Mouse (Mus musculus) granulocyte monocyte progenitor cell, adult 5-6 weeks (primary cell): ENCODE data around the gene Hist1h1c. TPM values are rescaled to one million over a fixed set of nuclear protein-coding genes. Genes with fewer than 3 reads are reported as not detected.
"Not testable (repeated sequence)": the region's sequence is repeated elsewhere in the genome, so short reads cannot be mapped to it uniquely, and the experiment has no call there.

Source experiments
- ATAC-seq: replicated peaks from 2 replicates; pipeline ENCODE4 v1.8.0; 2016; ENCODE audit warnings: mild to moderate bottlenecking, moderate TSS enrichment, inconsistent platforms; ENCODE audit not compliant: poor library complexity, severe bottlenecking
- total RNA-seq, 2 experiments: library from RNA; stranded (forward) in 1 of 2; stranded (reverse) in 1 of 2; fragments of 200-712, 200-1000 nt in 1 of 2; fragments of >200 nt in 1 of 2; fragmentation: Nextera tagmentation in 1 of 2; gene quantifications; 2 replicates each; pipeline ENCODE4 v1.2.3; 2014 to 2017

Hist1h1c gene
- total RNA-seq, 2 experiments from 2014 or later = 61.8 to 737 TPM

- ATAC-seq = no peak
These were observed 20.7 kb downstream of the Hist1h1c start for GRCm38 (mm10) chr13:23759251-23759771.

DNA sequence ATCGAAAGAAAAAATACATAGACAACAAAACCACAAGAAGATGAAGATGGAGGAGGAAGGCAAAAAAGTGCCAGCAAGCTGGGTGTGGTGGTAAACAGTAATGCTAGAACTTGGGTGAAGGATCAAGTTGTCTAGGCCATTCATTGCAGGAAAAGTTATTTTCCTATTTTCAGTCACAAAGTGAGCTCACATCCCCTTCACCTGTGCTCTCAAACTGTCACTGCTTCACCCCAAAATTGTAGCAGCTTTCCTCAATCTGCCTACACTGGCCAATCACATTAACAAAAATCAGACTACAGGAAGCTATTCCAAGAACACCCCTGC, 21.3 kb downstream of the Hist1h1c start:
- ATAC-seq = no peak

- 0 out of 2 replicates have a peak, but pooled peaks have one; percentile 3 for ATAC-seq
These were observed 21.8 kb downstream of the Hist1h1c start for GRCm38 (mm10) chr13:23760240-23760971.

DNA sequence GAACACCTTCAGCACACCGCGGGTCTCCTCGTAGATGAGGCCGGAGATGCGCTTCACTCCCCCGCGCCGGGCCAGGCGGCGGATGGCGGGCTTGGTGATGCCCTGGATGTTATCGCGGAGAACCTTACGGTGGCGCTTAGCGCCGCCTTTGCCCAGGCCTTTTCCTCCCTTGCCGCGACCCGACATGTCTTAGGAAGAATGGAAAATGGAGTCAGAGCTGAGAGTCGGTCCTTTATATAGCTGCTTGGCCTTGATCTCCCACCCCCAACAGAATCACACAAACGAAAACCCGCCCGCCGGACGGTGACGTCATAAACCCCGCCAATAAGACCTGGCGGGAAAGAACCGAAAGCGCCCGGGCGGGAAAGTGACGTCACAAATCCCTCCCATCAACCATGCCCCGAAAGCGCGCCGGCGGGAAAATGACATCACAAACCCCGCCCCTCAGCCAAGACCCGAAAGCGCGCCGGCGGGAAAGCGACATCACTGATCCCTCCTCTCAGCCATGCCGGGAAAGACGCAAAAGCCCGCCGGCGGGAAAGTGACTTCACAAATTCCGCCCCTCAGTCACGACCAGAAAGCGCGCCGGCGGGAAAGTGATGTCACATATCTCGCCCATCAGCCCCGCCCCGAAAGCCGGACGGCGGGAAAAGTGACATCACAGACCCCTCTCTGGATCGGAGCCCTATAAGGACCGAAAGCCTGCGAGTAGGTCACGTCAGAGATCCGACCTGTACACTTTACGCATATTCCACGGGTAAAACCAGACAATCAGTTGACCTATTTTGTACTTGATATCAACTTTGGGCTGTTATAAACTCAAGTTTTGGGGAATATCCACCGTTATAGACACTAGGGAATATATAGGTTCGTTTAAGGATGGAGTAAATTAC, 22.6 kb downstream of the Hist1h1c start, which contains the start of gene Hist1h4a:
Gene Hist1h4a (minus strand): TSS at position 259 of the 893 bp plus-strand sequence.
- ATAC-seq = peak; percentile 51

- ATAC-seq = peak; percentile 33
These were observed 23.5 kb downstream of the Hist1h1c start, which contains the start of gene Hist1h3a for GRCm38 (mm10) chr13:23761871-23762821. TSS of gene Hist1h3a (minus strand) at chr13:23762386.

DNA sequence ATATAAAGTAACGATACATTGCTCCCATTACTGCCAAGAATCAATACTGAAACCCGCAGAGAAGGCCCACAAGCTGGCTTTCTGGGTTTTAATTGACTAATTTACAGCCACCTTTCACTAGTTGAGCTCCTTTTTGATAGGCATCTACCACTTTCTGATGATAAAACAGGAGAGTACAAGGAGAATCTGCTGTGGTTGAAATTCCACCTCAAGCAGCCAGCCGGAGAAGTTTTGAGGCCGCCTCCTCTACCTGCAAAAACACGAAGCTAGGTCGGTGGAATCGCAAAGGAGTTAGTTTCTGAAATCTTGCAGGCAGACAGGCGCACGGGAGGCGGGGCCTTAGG, 24.6 kb downstream of the Hist1h1c start:
- no peak for ATAC-seq

DNA sequence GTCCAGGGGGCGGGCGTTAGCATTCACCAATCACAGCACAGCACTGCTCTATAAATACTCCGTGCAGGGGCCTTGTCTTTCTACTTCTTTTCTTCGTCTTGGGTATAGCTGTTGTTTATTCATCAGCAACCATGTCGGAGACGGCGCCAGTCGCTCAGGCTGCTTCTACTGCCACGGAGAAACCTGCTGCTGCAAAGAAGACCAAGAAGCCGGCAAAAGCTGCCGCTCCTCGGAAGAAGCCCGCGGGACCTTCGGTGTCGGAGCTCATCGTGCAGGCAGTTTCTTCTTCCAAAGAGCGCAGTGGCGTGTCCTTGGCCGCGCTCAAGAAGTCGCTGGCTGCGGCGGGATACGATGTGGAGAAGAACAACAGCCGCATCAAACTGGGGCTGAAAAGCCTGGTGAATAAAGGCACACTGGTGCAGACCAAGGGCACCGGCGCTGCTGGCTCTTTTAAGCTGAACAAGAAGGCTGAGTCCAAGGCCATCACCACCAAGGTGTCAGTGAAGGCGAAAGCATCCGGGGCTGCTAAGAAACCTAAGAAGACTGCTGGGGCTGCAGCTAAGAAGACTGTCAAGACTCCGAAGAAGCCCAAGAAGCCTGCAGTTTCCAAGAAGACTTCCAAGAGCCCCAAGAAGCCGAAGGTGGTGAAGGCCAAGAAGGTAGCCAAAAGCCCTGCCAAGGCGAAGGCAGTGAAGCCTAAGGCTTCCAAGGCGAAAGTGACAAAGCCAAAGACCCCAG, 25.1 kb downstream of the Hist1h1c start, which contains the start of gene Hist1h1a:
Gene Hist1h1a (plus strand): TSS at position 81 of the 738 bp plus-strand sequence.
- peak; percentile 49 for ATAC-seq

- ATAC-seq = no peak
These were observed 25.9 kb downstream of the Hist1h1c start for GRCm38 (mm10) chr13:23764324-23765171.

- ATAC-seq = no peak
These were observed 26.5 kb downstream of the Hist1h1c start for GRCm38 (mm10) chr13:23765172-23765513.

DNA sequence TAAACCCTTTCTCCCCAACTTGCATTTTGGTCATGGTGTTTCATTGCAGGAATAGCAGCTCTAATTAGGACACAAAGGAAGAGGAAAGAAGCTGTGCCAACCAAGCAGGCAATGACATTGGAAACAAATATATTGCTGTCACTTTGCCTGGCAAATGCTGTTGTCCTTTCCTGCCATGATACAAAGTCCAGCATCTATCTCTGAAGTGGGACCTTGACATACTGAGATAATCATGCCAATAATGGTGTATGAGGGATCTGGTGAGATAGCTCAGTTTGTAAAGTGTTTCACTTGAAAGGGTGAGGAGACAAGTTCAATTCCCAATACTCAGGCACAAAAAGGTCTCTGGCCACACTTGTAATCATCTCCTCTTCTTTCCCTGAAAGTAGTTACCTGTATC, 28.2 kb downstream of the Hist1h1c start:
- ATAC-seq = no peak

DNA sequence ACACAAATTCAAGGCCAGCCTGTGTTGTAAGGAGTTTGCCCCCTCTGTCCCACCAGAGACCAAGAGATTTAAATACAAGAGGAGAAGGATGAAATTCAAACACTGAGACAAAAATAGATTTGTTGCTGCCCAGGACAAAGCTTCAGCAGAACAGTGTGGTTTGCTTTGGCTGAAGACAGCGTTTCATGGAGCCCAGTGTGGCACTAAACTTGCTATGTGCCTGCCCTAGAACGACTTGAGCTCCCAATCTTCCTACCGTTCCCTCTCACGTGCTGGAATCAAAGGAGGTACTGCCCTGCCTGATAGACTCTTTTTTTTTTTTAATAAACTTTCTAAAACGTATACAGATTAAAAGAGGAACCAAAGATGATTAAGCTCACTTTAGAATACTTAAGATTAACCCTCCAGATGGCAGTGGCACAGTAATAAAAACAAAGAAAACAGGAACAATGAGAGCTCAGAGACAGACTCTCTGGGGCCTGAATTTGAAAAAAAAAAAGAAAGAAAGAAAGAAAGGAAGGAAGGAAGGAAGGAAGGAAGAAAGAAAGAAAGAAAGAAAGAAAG, 30.3 kb downstream of the Hist1h1c start:
- ATAC-seq = peak; percentile 46

- not testable (repeated sequence) for ATAC-seq
These were observed 31.0 kb downstream of the Hist1h1c start, which contains the start of gene Trim38 for GRCm38 (mm10) chr13:23769613-23770012. TSS of gene Trim38 (plus strand) at chr13:23769913.

DNA sequence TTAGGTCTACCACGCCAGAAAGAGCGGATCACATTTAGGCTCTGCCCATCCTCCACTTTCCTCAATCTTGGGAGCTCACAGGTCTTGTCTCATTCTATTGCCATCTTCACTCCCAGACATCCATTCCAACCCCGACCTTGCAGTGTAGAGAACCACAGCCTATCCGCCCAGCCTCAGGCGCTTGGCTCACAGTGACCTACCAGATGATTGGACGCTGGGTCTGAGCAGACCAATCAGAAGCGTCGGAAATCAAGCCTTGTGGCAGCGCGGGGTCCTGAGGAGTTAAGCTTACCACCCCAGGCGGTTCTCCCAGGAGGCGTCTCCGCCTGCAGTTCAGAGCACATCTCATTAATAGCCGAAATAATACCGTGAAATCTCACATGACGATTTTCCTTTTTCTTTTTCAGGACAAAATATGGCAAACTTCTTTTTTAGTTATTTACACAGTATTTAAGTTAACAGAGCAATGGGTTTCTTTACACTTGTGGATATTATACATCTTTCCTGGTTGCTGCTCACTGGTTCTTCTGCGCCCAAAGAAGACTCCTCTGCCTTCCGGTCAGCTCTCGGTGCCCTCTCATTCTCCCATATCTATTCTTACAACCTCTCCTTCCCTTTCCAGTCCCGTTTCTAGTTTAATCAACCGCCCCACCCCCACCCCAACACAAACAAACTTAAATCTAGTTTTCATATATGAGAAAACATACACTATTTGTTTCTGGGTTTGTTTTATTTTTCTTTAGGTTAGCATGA, 34.1 kb downstream of the Hist1h1c start:
- ATAC-seq = peak; percentile 65

DNA sequence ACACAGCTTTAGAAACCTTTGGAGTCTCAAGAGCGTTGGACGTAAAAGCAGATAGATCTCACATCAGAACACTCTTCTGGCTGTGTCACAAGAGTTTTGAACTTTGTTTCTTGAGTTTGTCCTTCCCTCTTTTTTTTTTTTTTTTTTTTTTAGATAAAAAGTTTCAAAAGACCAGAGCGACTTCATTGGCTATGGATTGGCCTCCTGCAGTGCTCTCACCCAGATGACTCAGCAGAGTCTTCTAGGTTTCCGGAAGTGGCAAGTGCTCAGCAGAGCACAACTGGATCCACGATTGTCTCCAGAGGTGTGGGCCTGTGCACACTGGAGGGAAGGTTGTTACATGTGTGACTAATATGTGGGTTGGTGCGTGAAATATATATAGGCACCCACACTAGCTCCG, 39.7 kb downstream of the Hist1h1c start:
- peak; percentile 95 for ATAC-seq

- no peak for ATAC-seq
These were observed 40.4 kb downstream of the Hist1h1c start for GRCm38 (mm10) chr13:23779025-23779424.
